Mouse (Mus musculus): ENCODE data around the gene Lnx1. TPM values are rescaled to one million over a fixed set of nuclear protein-coding genes. Genes with fewer than 3 reads are reported as not detected.

Lnx1 gene
- polyA plus RNA-seq, 1 experiment from 2014 or later: 0.06 TPM

- no peak overlapping the region for H3K9ac ChIP-seq (replicated peaks)
- DNase-seq (no peak), ATAC-seq (no peak)
- peaks cover 16% of the 10 kb centered on the region for H3K36me3 ChIP-seq (replicated peaks; ENCODE audit: insufficient read depth, low read length)
- no peak overlapping the region for H3K27ac ChIP-seq (ENCODE audit: low read depth)
- no peaks in the 10 kb centered on the region for H3K27me3 ChIP-seq (ENCODE audit: insufficient read depth, low read length)
- no peak overlapping the region for H3K4me3 ChIP-seq (ENCODE audit: low read depth, low read length)
- no peak overlapping the region for H3K4me2 ChIP-seq (ENCODE audit: low read depth, low read length)
- no peaks in the 10 kb centered on the region for H3K9me3 ChIP-seq (ENCODE audit: low read length)
- no peaks in the 10 kb centered on the region for H3K4me1 ChIP-seq (ENCODE audit: insufficient read depth)
- WGBS (ENCODE audit: insufficient replicate concordance): 86% methylated on average over 10 of the region's 10 CpGs
- TF ChIP-seq EP300 (IDR thresholded peaks at IDR 0.05; ENCODE audit: low read depth): no peak
- TF ChIP-seq CTCF (IDR thresholded peaks at IDR 0.05; ENCODE audit: low read depth): no peak
These were observed 100.3 kb downstream of the Lnx1 start for GRCm38 (mm10) chr5:74602371-74602770.

GRCm38 (mm10) chr5:74601965-74602364 is 100.7 kb downstream of the Lnx1 start:
- no peak overlapping the region for H3K4me2 ChIP-seq (ENCODE audit: low read depth, low read length)
- WGBS (ENCODE audit: insufficient replicate concordance): 81% methylated on average over 6 of the region's 6 CpGs
- TF ChIP-seq EP300 (IDR thresholded peaks at IDR 0.05; ENCODE audit: low read depth) (no peak), CTCF (IDR thresholded peaks at IDR 0.05; ENCODE audit: low read depth) (no peak)
- H3K9ac ChIP-seq (replicated peaks): no peak overlapping the region
- H3K9me3 ChIP-seq (ENCODE audit: low read length): no peaks in the 10 kb centered on the region
- DNase-seq (no peak), ATAC-seq (no peak)
- no peaks in the 10 kb centered on the region for H3K4me1 ChIP-seq (ENCODE audit: insufficient read depth)
- H3K4me3 ChIP-seq (ENCODE audit: low read depth, low read length): no peak overlapping the region
- H3K36me3 ChIP-seq (replicated peaks; ENCODE audit: insufficient read depth, low read length): peaks cover 19% of the 10 kb centered on the region
- no peak overlapping the region for H3K27ac ChIP-seq (ENCODE audit: low read depth)
- no peaks in the 10 kb centered on the region for H3K27me3 ChIP-seq (ENCODE audit: insufficient read depth, low read length)

GRCm38 (mm10) chr5:74601171-74601570 is 101.5 kb downstream of the Lnx1 start:
- no peak overlapping the region for H3K4me3 ChIP-seq (ENCODE audit: low read depth, low read length)
- H3K9ac ChIP-seq (replicated peaks): no peak overlapping the region
- TF ChIP-seq CTCF (IDR thresholded peaks at IDR 0.05; ENCODE audit: low read depth) (no peak), EP300 (IDR thresholded peaks at IDR 0.05; ENCODE audit: low read depth) (no peak)
- WGBS (ENCODE audit: insufficient replicate concordance): 82% methylated on average over 3 of the region's 3 CpGs
- DNase-seq (no peak), ATAC-seq (no peak)
- H3K27ac ChIP-seq (ENCODE audit: low read depth): no peak overlapping the region
- H3K4me1 ChIP-seq (ENCODE audit: insufficient read depth): no peaks in the 10 kb centered on the region
- H3K9me3 ChIP-seq (ENCODE audit: low read length): no peaks in the 10 kb centered on the region
- no peak overlapping the region for H3K4me2 ChIP-seq (ENCODE audit: low read depth, low read length)
- H3K27me3 ChIP-seq (ENCODE audit: insufficient read depth, low read length): no peaks in the 10 kb centered on the region
- peaks cover 26% of the 10 kb centered on the region for H3K36me3 ChIP-seq (replicated peaks; ENCODE audit: insufficient read depth, low read length)

GRCm38 (mm10) chr5:74600010-74600409 is 102.7 kb downstream of the Lnx1 start:
- WGBS (ENCODE audit: insufficient replicate concordance): 85% methylated on average over 5 of the region's 5 CpGs
- TF ChIP-seq EP300 (IDR thresholded peaks at IDR 0.05; ENCODE audit: low read depth) (no peak), CTCF (IDR thresholded peaks at IDR 0.05; ENCODE audit: low read depth) (no peak)
- Histone ChIP-seq H3K27me3 (ENCODE audit: insufficient read depth, low read length) (no peaks in the 10 kb centered on the region), H3K9ac (replicated peaks) (no peak overlapping the region), H3K4me1 (ENCODE audit: insufficient read depth) (no peaks in the 10 kb centered on the region), H3K9me3 (ENCODE audit: low read length) (no peaks in the 10 kb centered on the region), H3K4me3 (ENCODE audit: low read depth, low read length) (no peak overlapping the region), H3K27ac (ENCODE audit: low read depth) (no peak overlapping the region), H3K4me2 (ENCODE audit: low read depth, low read length) (no peak overlapping the region), H3K36me3 (replicated peaks; ENCODE audit: insufficient read depth, low read length) (peaks cover 34% of the 10 kb centered on the region)
- DNase-seq (no peak), ATAC-seq (no peak)

- Histone ChIP-seq H3K36me3 (replicated peaks; ENCODE audit: insufficient read depth, low read length) (peaks cover 79% of the 10 kb centered on the region), H3K9me3 (ENCODE audit: low read length) (no peaks in the 10 kb centered on the region), H3K27me3 (ENCODE audit: insufficient read depth, low read length) (no peaks in the 10 kb centered on the region), H3K4me1 (ENCODE audit: insufficient read depth) (no peaks in the 10 kb centered on the region), H3K4me2 (ENCODE audit: low read depth, low read length) (no peak overlapping the region), H3K4me3 (ENCODE audit: low read depth, low read length) (no peak overlapping the region), H3K9ac (replicated peaks) (no peak overlapping the region), H3K27ac (ENCODE audit: low read depth) (no peak overlapping the region)
- TF ChIP-seq CTCF (IDR thresholded peaks at IDR 0.05; ENCODE audit: low read depth) (no peak), EP300 (IDR thresholded peaks at IDR 0.05; ENCODE audit: low read depth) (no peak)
- WGBS (ENCODE audit: insufficient replicate concordance): 89% methylated on average over 8 of the region's 8 CpGs
- no peak for DNase-seq
- ATAC-seq: no peak
These were observed 109.6 kb downstream of the Lnx1 start for GRCm38 (mm10) chr5:74593147-74593546.

- Histone ChIP-seq H3K27ac (ENCODE audit: low read depth) (no peak overlapping the region), H3K4me3 (ENCODE audit: low read depth, low read length) (no peak overlapping the region), H3K4me1 (ENCODE audit: insufficient read depth) (no peaks in the 10 kb centered on the region), H3K36me3 (replicated peaks; ENCODE audit: insufficient read depth, low read length) (peaks cover 80% of the 10 kb centered on the region), H3K9me3 (ENCODE audit: low read length) (no peaks in the 10 kb centered on the region), H3K27me3 (ENCODE audit: insufficient read depth, low read length) (no peaks in the 10 kb centered on the region), H3K9ac (replicated peaks) (no peak overlapping the region), H3K4me2 (ENCODE audit: low read depth, low read length) (no peak overlapping the region)
- no peak for DNase-seq
- TF ChIP-seq CTCF (IDR thresholded peaks at IDR 0.05; ENCODE audit: low read depth) (0 out of 2 replicates have a peak, but pooled peaks have one; percentile 21), EP300 (IDR thresholded peaks at IDR 0.05; ENCODE audit: low read depth) (no peak)
- WGBS (ENCODE audit: insufficient replicate concordance): 88% methylated on average over 5 of the region's 5 CpGs
- ATAC-seq: no peak
These were observed 111.3 kb downstream of the Lnx1 start for GRCm38 (mm10) chr5:74591413-74591812.

- H3K27ac ChIP-seq (ENCODE audit: low read depth): no peak overlapping the region
- no peak overlapping the region for H3K4me2 ChIP-seq (ENCODE audit: low read depth, low read length)
- DNase-seq: no peak
- WGBS (ENCODE audit: insufficient replicate concordance): 94% methylated on average over 7 of the region's 7 CpGs
- H3K36me3 ChIP-seq (replicated peaks; ENCODE audit: insufficient read depth, low read length): peaks cover 77% of the 10 kb centered on the region
- no peak overlapping the region for H3K4me3 ChIP-seq (ENCODE audit: low read depth, low read length)
- ATAC-seq: no peak
- H3K27me3 ChIP-seq (ENCODE audit: insufficient read depth, low read length): no peaks in the 10 kb centered on the region
- H3K4me1 ChIP-seq (ENCODE audit: insufficient read depth): no peaks in the 10 kb centered on the region
- no peaks in the 10 kb centered on the region for H3K9me3 ChIP-seq (ENCODE audit: low read length)
- H3K9ac ChIP-seq (replicated peaks): no peak overlapping the region
- no peak for TF ChIP-seq CTCF (IDR thresholded peaks at IDR 0.05; ENCODE audit: low read depth)
- no peak for TF ChIP-seq EP300 (IDR thresholded peaks at IDR 0.05; ENCODE audit: low read depth)
These were observed 113.6 kb downstream of the Lnx1 start for GRCm38 (mm10) chr5:74589133-74589532.
